Mouse (Mus musculus) bone marrow macrophage, adult 2 months (primary cell): ENCODE measurements around the gene Havcr1. TPM values are rescaled to one million over a fixed set of nuclear protein-coding genes. Genes with fewer than 3 reads are reported as not detected.

Experiments used
- H3K27ac ChIP-seq: 2 replicates; pipeline ENCODE4 v1.5.1; 2012; ENCODE audit warnings: low read depth, low read length; ENCODE audit not compliant: insufficient read depth
- H3K4me1 ChIP-seq: 2 replicates; pipeline ENCODE4 v1.6.1; 2012; ENCODE audit warnings: low read length; ENCODE audit not compliant: control insufficient read depth, insufficient read depth
- H3K4me3 ChIP-seq: 2 replicates; pipeline ENCODE4 v1.5.1; 2012; ENCODE audit warnings: mild to moderate bottlenecking, low read length, moderate library complexity; ENCODE audit not compliant: insufficient read depth
- CTCF ChIP-seq: IDR thresholded peaks from 2 replicates; pipeline ENCODE4 v1.5.1; 2012; ENCODE audit warnings: low read depth, mild to moderate bottlenecking, low read length, moderate library complexity
- POLR2A ChIP-seq: IDR thresholded peaks from 2 replicates; pipeline ENCODE4 v1.6.1; 2012; ENCODE audit warnings: mild to moderate bottlenecking, low read depth, low read length, borderline replicate concordance
- polyA plus RNA-seq: library from polyadenylated mRNA; stranded (reverse); fragments of >200 nt; gene quantifications from 2 replicates; pipeline ENCODE4 v1.2.4, GENCODE M21; 2012; ENCODE audit not compliant: missing spikeins, insufficient read depth, insufficient read length

Havcr1 gene
- polyA plus RNA-seq, 1 experiment = not detected

DNA sequence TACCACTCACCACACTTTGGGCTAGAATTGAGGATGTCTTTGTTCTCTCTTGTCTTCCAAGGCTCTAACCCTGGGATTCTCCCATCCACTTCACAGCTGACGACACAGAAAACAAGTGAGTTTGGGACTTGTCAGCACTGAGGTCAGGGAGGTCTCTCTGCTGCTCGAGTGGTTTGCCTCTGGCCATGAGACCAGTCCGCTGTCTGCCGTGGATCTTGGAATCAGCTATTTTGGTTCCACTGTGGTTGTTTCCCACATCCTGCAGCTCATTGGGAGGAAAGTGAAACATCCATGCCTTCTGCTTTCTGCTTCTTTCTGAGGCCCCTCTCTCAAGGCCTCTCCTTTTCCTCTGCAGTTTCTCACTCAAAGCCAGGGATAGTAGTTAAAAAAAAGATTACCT is 85.0 kb downstream of the Havcr1 start:
- H3K4me1 ChIP-seq = no peaks in the 10 kb centered on the region
- no peak overlapping the region for H3K4me3 ChIP-seq
- H3K27ac ChIP-seq = no peak overlapping the region
- TF ChIP-seq POLR2A = no peak
- TF ChIP-seq CTCF = no peak

Other genes starting within 250 kb of the Havcr1 start
- gene Gm12169, start 210.9 kb upstream of the Havcr1 start, polyA plus RNA-seq = not detected in 2 replicates
- gene BC053393, start 163.5 kb upstream of the Havcr1 start, polyA plus RNA-seq = not detected in 2 replicates
- not detected in 2 replicates for gene Dppa1, start 105.8 kb upstream of the Havcr1 start, polyA plus RNA-seq
- not detected in 2 replicates for gene Timd2, start 28.0 kb upstream of the Havcr1 start, polyA plus RNA-seq
- not detected in 2 replicates for gene Timd4, start 75.7 kb downstream of the Havcr1 start, polyA plus RNA-seq